Mouse (Mus musculus): ENCODE data around the gene Nkiras1. TPM values are rescaled to one million over a fixed set of nuclear protein-coding genes. Genes with fewer than 3 reads are reported as not detected.
A peak's percentile ranks its signal among the peaks of the same experiment; 100 is the strongest.
"Not testable (repeated sequence)": the region's sequence is repeated elsewhere in the genome, so short reads cannot be mapped to it uniquely, and the experiment has no call there.

Nkiras1 gene
- 3.0 and 5.0 TPM in 2 replicates for polyA plus RNA-seq (2012; rRNA removed)

DNA sequence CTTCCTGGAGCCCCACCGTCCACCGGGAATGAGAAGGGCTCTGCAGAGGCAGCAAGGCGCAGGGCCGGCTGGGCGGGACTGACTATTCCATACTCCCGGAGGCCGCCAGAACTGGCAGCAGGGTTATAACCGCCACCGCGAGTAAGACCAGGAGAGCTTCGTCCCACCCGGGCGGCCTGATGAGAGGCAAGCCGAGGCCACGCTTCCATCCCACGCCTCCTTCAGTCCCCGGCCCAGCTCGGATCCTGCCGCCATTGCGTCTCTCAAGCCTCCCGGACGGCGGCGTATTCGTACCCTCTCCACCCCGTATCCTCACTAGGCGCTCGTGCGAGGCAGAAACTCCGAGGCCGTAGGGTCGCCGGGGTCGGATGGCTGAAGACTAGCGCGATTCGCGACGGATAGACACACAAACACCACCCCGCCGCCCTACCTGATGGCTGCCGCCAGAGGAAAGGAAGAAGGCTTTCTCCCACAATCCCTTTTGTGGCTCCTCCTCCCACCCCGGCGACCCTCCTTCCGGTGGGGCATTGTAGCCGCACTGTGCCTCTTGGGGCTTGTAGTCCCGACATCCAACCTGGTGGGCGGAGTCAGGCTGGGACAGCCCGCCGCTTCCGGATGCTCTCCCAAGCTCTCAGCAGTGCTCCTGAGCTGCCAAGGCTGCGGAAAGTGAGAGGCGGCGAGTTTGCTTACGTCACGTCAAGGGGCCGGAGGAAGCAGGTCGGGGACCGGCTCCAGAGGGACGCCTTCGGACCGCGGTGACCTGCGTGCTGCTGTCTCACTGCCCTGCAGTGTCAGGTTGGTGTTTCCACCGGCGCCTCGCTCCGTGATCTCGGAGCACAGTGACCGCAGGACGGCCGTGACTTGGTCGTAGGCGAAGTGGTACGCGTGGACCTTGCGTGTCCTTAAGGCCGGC, at the start of gene Nkiras1, which contains the start of gene Rpl15:
TSS of gene Nkiras1 (plus strand) at position 608 of the 913 bp plus-strand sequence.
TSS of gene Rpl15 (minus strand) at position 863 of the 913 bp plus-strand sequence.
- peak; percentile 97 for DNase-seq
- TF ChIP-seq POLR2A (IDR thresholded peaks at IDR 0.05; ENCODE audit: borderline replicate concordance, extremely low read depth, low read depth, low read length) (peak; percentile 87), CTCF (IDR thresholded peaks at IDR 0.05; ENCODE audit: insufficient read depth, low read length) (no peak)
- H3K4me3 ChIP-seq (replicated peaks; ENCODE audit: extremely low read depth, low read depth, low read length), result peak within 1 kb of the TSS; percentile 98
- H3K4me1 ChIP-seq (ENCODE audit: control insufficient read depth, insufficient read depth, low read length), result peaks cover 4% of the 10 kb centered on the region
- WGBS, result under 1% methylated on average over 78 of the region's 78 CpGs

GRCm38 (mm10) chr14:18221977-18222376, 49.0 kb upstream of the Nkiras1 start:
- no peak overlapping the region for H3K4me3 ChIP-seq (replicated peaks; ENCODE audit: extremely low read depth, low read depth, low read length)
- TF ChIP-seq CTCF (IDR thresholded peaks at IDR 0.05; ENCODE audit: insufficient read depth, low read length) (no peak), POLR2A (IDR thresholded peaks at IDR 0.05; ENCODE audit: borderline replicate concordance, extremely low read depth, low read depth, low read length) (no peak)
- WGBS, result 93% methylated on average over 6 of the region's 6 CpGs
- DNase-seq, result no peak
- H3K4me1 ChIP-seq (ENCODE audit: control insufficient read depth, insufficient read depth, low read length), result peaks cover 4% of the 10 kb centered on the region; the same call in 1 of the 2 replicates

DNA sequence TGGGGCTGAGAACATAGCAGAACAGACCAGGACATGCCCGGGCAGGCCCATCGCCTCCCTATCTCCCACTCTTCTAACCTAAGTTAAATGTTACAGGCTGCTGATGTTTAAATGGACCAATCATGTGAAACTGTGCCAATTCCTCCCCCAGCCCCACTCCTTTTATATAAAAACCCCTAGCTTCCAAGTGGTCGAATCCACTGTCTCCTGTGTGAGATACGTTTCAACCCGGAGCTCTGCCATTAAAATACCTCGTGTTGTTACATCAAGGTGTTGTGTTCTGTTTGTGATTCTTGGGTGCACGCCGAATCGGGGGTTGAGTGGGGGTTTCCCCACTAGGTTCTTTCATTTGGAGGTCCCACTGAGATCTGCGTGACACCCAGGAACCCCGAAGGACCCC, 45.5 kb upstream of the Nkiras1 start:
- 93% methylated on average over 11 of the region's 11 CpGs for WGBS
- H3K4me1 ChIP-seq (ENCODE audit: control insufficient read depth, insufficient read depth, low read length); H3K4me3 ChIP-seq (replicated peaks; ENCODE audit: extremely low read depth, low read depth, low read length); DNase-seq: not testable (repeated sequence)

DNA sequence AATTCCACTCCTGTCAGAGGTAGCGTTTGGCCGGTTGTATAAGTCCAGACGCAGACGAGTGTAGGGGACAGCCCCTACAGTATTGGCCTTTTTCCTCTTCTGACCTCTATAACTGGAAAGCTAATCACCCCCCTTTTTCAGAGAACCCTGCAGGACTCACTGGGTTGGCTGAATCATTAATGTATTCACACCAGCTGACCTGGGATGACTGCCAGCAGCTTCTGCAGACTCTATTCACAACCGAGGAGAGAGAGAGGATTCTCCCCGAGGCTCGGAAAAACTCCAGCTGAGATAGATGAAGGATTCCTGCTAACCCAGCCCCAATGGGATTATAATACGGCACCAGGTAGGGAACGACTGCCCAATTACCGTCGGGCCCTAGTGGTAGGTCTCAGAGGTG, 44.8 kb upstream of the Nkiras1 start:
- not testable (repeated sequence) for H3K4me3 ChIP-seq (replicated peaks; ENCODE audit: extremely low read depth, low read depth, low read length); DNase-seq; H3K4me1 ChIP-seq (ENCODE audit: control insufficient read depth, insufficient read depth, low read length)
- WGBS, result 69% methylated on average over 11 of the region's 11 CpGs

DNA sequence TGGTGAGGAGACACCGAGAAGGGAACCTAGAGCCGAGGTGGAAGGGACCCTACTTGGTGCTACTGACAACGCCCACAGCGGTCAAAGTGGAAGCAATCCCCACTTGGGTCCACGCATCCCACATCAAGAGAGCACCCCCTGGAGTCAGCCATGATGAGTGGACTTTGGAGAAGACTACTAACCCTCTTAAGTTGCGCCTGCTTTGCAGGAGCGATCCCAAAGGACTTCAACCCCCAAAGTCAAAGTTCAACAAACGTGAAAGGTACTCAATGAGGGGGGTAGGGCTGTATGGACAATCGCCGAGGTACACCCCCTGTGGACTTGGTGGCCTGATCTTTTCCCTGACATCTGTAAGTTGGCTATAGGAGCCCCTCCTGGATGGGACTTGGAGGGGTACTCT, 41.2 kb upstream of the Nkiras1 start:
- DNase-seq; H3K4me1 ChIP-seq (ENCODE audit: control insufficient read depth, insufficient read depth, low read length); H3K4me3 ChIP-seq (replicated peaks; ENCODE audit: extremely low read depth, low read depth, low read length): not testable (repeated sequence)
- WGBS, result 95% methylated on average over 10 of the region's 10 CpGs

- not testable (repeated sequence) for DNase-seq; H3K4me1 ChIP-seq (ENCODE audit: control insufficient read depth, insufficient read depth, low read length); H3K4me3 ChIP-seq (replicated peaks; ENCODE audit: extremely low read depth, low read depth, low read length)
- WGBS, result 92% methylated on average over 8 of the region's 8 CpGs
Measured at GRCm38 (mm10) chr14:18231866-18232265, 39.1 kb upstream of the Nkiras1 start.

DNA sequence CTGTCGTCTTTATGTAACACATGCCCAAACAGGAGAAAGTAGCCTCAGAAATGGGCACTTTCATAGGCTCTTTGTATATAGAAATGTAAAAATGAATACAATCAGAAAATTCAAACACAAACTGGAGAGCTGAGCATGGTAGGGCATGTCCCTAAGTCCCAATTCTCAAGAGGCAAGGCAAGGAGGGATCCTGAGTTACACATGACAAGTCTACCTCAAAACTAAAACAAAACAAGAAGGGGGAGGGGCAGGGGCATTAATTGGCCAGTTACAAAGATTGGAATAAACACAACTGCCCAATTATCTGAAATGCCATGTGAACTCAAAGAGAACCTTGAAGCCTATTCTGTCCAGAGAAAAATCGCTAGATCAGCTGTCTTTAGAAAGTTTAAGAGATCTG, 37.9 kb upstream of the Nkiras1 start:
- no peak for DNase-seq
- TF ChIP-seq POLR2A (IDR thresholded peaks at IDR 0.05; ENCODE audit: borderline replicate concordance, extremely low read depth, low read depth, low read length) (no peak), CTCF (IDR thresholded peaks at IDR 0.05; ENCODE audit: insufficient read depth, low read length) (no peak)
- H3K4me1 ChIP-seq (ENCODE audit: control insufficient read depth, insufficient read depth, low read length), result peaks cover 8% of the 10 kb centered on the region
- 77% methylated on average over 2 of the region's 2 CpGs for WGBS
- no peak overlapping the region for H3K4me3 ChIP-seq (replicated peaks; ENCODE audit: extremely low read depth, low read depth, low read length)

DNA sequence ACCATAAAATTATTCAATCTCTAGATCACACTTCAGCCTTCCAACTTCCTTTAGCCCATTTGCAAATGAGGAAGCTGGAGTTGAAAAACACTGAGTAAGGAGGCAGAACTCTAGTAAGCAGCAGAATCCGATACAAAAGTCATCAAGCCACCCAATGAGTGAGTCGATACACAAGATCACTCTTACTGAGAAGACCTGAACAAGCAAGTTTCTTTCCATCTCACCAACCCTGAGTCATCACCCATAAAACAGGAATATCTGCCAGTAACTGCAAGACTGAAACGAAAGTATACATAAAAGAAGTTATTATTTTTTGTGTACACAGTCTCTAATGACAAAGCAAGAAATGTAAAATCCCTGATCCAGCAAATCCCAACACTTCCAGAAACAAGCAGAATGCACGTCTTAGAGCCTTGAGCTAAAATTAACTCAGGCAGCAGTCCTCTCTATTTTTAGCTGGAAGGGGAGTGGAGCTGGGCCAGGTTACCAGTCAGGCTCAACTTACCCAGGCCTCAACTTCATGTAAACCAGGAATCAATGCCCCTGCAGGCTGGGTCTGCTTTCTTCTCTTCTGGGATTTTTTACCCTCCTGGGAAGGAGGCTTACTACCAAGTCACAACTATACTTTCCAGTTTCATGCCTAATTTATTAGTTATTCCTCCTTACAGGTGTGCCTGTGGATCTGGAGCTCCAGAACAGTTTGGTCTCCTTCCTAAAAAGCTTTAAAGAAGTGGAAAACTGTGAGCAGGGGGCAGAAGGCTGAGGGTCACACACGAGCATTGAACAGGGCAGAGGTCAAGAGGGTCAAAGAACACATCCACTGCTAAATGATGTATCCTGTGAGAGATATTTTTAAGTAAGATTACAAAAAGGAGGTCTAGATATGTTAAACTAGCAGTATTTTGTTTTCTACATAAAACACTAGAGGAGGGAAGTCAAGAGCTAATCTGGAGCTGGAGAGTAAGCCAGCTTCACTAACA, 36.7 kb upstream of the Nkiras1 start:
- TF ChIP-seq POLR2A (IDR thresholded peaks at IDR 0.05; ENCODE audit: borderline replicate concordance, extremely low read depth, low read depth, low read length) (no peak), CTCF (IDR thresholded peaks at IDR 0.05; ENCODE audit: insufficient read depth, low read length) (no peak)

GRCm38 (mm10) chr14:18236496-18237235, 34.3 kb upstream of the Nkiras1 start:
- not testable (repeated sequence) for DNase-seq; H3K4me1 ChIP-seq (ENCODE audit: control insufficient read depth, insufficient read depth, low read length); H3K4me3 ChIP-seq (replicated peaks; ENCODE audit: extremely low read depth, low read depth, low read length)
- 59% methylated on average over 2 of the region's 2 CpGs for WGBS

More for the DNA sequence above, 36.7 kb upstream of the Nkiras1 start:
- 28% methylated on average over 5 of the region's 5 CpGs for WGBS
- Histone ChIP-seq H3K4me1 (ENCODE audit: control insufficient read depth, insufficient read depth, low read length) (peaks cover 8% of the 10 kb centered on the region), H3K4me3 (replicated peaks; ENCODE audit: extremely low read depth, low read depth, low read length) (no peak overlapping the region)
- DNase-seq, result no peak

All from lung, adult 2 months (tissue).